In genomic region chr4:154401982-154402932, GRCm38 (mm10) we compare ENCODE assay signal across 11 mouse cellular contexts.
A peak's percentile ranks its signal among the peaks of the same experiment; 100 is the strongest.
DNase-seq lines count a peak whose midpoint lies in the region; ATAC-seq and TF ChIP-seq lines count a peak whose summit lies in the region.
"Had no signal": no experiment of that assay in that cellular context is flagged by ENCODE, and none has a peak within 500 bp of the region (broad histone marks: within the 10 kb centered on the region; RNA-seq: fewer than 3 reads in every experiment).

No protein-coding gene starts in this region.

- no peaks in the 10 kb centered on the region for H3K36me3 ChIP-seq in kidney, adult 2 months (ENCODE audit: control insufficient read depth, insufficient read depth, low read length)
- H3K36me3 ChIP-seq: liver, embryonic 15.5 days had no signal

- no peak for ATAC-seq in megakaryocyte-erythroid progenitor cell, adult 5-6 weeks (replicated peaks; ENCODE audit: low FRiP score, low TSS enrichment, poor library complexity, severe bottlenecking)

- no peak for TF ChIP-seq CTCF in kidney, adult 2 months (conservative IDR thresholded peaks at IDR 0.05; ENCODE audit: insufficient read depth, insufficient read length, low read depth, low read length)

- no peaks in the 10 kb centered on the region for H3K27me3 ChIP-seq in kidney, adult 2 months (replicated peaks; ENCODE audit: control insufficient read depth, insufficient read depth, low read length)
- H3K27me3 ChIP-seq: liver, embryonic 15.5 days had no signal

- no peaks in the 10 kb centered on the region for H3K4me1 ChIP-seq in kidney, adult 2 months (ENCODE audit: control insufficient read depth, insufficient read depth, low read length)

- peak; percentile 53 to 55 for DNase-seq in cerebellum, postnatal 14 days
- no peak for DNase-seq in cerebellum, adult 9-10 months
- peak; percentile 39 for DNase-seq in kidney, adult 2 months
- no peak for DNase-seq in kidney, adult 11 months
- DNase-seq in right cerebral cortex, adult 2 months (ENCODE audit: low spot score in 2 of 2) = peak; percentile 37 to 66
- DNase-seq in right cerebral cortex, postnatal 14 days = no peak
- DNase-seq in c-Kit-positive CD71-positive TER-119-positive erythroid progenitor cells, embryonic 14.5 days (ENCODE audit: low spot score) = no peak
- DNase-seq: cerebellum, adult 11 months; kidney, adult 8-10 months had no signal

- no peak overlapping the region for H3K27ac ChIP-seq in kidney, adult 2 months (ENCODE audit: insufficient read depth, low read depth, low read length)
- H3K27ac ChIP-seq: liver, embryonic 15.5 days had no signal

- no peak for TF ChIP-seq POLR2A in kidney, adult 2 months (IDR thresholded peaks at IDR 0.05; ENCODE audit: low read depth, low read length)

- H3K4me3 ChIP-seq in kidney, adult 2 months (ENCODE audit: insufficient read depth, low read depth, low read length) = no peak overlapping the region
- H3K4me3 ChIP-seq: liver, embryonic 15.5 days had no signal

- WGBS in kidney, adult 2 months = 62% methylated on average over 10 of the region's 10 CpGs

Comparison
In these comparisons a context has a peak if more than half of its experiments do, and no peak if none do; other contexts are left out.
1. DNase-seq: peak in cerebellum, postnatal 14 days (2 of 2), kidney, adult 2 months (single experiment) and right cerebral cortex, adult 2 months (2 of 2); none in cerebellum, adult 9-10 months (single experiment), kidney, adult 11 months (single experiment), right cerebral cortex, postnatal 14 days (single experiment) and c-Kit-positive CD71-positive TER-119-positive erythroid progenitor cells, embryonic 14.5 days (single experiment).